Mouse (Mus musculus): ENCODE data around the gene Rad51b.

Gene Rad51b

DNA sequence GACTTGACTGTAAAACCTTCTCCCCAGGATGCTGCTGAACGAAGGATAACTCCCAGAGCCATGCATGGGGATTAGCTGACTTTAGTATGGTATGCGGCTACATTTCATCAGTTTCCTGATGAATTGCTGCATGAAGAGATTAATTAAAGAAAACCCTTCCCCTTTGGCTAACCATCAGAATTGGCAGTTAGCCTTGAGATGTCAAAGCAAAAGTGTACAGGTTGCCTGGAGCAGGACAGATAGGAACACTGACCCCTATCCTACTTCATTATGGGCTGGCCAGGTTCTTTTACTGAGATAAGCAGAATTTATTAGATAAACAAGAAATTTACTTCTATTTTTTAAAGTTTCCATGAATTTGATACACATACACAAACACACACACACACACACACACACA is 85.3 kb downstream of the Rad51b start:
- no peak for DNase-seq

DNA sequence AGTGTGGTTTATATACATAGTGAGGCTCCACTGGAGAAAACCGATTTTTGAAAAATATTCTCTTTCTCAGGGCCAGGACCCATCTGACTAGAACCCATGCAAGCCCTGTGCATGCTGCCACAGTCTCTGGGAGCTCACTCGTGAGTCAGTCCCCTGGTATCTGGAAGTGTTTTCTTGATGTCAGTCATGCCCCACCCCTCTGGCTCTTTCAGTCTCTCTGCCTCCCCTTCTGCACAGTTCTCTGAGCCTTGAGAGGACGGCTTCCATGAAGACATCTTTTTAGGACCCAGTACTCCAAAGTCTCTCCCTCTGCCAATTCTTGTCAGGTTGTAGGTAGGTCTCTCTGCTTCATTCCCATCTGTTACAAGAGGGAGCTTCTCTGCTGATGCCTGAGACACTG is 86.5 kb downstream of the Rad51b start:
- no peak for DNase-seq

DNA sequence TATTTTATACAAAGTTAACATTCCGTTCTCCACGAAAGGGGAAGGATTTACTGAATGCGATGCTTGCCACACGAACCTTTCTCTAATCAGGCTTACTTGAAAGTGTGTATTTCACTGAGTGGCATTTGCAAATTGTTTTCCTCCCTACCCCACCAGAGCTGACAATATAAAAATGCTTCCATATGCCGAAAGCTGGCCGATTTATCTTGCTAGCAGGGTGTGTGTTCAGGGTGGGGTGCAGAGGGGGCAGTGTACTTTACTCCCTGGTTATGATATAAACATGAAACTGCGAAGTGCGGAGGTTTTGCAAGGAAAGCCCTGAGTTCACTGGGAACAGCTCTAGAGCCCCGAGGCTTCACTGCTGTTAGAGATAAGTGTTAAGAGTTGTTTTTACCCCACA is 87.7 kb downstream of the Rad51b start:
- DNase-seq, result peak; percentile 6

DNA sequence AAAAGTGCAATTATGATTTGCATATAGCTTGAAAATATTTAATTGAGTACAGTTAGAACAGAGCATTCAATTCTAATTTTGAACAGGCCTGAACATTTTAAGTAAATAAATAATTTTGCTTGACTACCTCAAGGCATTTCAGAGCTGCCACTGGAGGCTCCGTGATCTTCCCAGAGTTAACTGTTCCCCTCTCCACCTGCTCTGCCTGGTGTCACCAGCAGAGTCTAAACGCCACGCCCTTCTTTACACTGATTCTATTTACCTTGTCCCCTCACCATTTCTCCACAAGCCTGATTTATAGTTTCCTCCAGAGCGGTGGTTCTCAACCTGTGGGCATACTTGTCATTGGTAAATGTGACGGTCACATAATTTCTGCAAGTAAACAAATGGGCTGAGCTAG is 88.1 kb downstream of the Rad51b start:
- DNase-seq, result no peak

DNA sequence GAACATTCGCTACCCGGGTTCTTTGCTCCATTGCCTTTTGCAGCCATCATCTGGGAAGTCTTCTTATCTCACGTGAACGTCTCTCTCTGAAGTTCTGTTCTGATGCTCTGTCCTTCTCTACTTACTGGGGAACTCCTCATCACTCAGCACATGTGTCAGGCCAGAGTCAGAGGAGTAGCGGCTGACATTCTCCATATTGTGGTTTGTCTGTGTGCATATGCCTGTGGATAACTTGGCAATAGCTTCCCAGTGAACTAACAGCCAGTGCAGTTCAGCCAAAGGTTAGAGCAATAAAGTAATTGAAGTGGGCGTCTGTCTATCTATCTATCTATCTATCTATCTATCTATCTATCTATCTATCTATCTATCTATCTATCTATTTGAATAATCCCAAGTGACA is 90.8 kb downstream of the Rad51b start:
- no peak for DNase-seq

DNA sequence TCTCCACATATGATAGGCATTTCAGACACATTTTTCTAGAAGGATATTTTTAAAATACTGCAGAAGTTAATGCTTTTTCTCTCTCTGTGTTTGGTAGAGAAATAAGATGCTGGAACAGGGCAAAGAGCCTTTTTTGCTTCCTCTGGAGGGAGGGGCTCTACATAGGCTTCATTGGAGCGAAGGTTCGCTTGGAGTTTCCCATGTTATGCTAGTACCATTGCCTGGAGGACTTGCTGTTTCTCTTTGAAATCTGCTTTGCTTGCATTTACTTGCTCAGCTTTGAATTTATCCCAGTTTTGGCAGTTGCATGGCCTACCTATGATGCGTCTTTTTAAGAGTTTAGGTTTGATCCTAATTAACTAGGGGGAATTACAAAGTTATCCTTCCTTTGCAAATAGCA is 92.2 kb downstream of the Rad51b start:
- no peak for DNase-seq

DNA sequence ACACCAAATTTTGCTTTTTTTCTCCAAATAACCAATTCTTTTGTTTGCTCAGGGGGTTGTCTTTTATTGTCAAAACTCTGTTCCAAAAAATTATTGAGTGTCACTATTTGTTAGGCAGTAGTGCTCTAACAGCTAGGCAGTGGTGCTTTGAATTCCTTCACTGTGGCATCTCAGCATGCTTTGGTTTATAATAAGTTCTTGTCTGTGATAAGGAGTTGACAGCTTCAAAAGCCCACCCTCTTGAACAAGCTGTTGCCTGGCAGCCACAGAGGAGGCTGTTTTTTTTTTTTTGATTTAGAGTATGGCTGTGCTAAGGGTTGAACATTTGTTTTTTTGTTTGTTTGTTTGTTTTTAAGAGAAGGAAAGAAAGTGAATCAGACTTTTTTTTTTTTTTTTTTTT is 92.9 kb downstream of the Rad51b start:
- no peak for DNase-seq

DNA sequence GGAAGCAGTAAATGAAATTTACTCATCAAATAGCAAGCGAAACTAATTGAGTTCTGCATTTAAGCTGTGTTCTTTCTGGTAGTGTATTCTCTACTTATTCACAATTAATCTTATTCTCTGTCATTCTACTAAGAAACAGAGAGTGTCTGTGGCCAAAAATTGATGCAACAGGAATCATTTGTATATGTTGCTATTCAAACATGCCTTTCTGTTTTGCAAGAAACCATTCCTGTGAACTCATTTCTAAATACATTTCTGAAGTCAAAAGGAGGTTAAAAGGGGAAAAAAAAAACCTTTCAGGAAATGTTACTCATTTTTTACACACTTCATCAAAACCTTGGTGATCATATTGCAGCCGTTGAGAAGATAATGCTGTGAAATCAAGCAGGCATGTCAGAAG is 96.6 kb downstream of the Rad51b start:
- no peak for DNase-seq

DNA sequence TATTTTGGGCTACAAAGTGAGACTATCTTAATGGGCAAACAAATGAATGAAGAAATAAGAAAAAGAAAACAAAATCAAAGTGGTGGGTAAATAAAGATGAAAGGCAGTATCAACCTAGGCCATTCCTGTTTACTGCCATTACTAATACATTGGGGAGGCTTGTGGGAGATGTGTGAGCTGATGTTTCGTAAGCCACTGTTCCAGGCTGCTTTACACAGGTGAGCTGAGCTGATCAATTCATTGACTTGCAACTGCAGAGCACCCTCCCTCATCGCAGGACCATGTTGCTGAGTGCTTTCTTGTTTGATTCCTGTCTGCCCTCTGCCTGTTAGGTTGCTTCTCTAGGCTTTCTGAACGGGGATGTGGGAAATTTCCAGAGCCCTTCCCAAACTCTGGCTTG is 106.9 kb downstream of the Rad51b start:
- no peak for DNase-seq

DNA sequence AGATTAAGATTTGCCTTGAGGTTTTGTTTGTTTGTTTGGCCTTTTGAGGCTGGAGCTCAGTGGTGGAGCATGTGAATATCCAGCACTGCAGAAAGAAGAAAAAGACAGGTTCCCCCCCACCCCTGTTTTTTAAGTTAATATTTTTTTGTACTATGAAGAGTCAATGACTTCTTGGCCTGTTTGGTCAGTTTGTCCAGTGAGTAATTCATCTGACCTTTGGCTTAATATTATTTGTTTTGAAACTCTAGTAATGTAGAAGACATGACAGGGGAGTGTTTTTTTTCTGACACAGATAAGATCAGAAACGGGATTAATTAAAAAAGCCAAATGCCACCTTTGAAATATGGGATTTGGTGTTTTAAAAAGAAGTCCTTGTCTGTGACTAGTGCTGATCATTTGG is 107.4 kb downstream of the Rad51b start:
- DNase-seq, result no peak

DNA sequence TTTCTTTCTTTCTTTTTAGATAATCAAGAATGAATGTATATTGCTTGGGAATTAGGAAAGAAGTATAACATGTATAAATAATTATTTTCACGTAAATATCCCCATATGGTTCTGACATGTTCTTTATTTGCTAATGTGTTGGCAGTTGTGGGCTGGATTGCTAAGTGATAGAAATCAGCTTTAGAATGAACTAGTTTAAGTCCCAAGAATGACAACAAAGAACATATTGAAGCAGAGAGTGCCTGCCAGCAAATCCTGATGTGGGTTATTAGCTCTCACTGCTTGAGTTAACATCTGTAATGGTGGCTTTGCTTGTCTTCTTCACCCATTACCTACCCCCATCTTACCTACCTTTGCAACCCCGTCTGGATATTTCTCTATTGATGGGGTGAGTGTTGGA is 111.6 kb downstream of the Rad51b start:
- no peak for DNase-seq

DNA sequence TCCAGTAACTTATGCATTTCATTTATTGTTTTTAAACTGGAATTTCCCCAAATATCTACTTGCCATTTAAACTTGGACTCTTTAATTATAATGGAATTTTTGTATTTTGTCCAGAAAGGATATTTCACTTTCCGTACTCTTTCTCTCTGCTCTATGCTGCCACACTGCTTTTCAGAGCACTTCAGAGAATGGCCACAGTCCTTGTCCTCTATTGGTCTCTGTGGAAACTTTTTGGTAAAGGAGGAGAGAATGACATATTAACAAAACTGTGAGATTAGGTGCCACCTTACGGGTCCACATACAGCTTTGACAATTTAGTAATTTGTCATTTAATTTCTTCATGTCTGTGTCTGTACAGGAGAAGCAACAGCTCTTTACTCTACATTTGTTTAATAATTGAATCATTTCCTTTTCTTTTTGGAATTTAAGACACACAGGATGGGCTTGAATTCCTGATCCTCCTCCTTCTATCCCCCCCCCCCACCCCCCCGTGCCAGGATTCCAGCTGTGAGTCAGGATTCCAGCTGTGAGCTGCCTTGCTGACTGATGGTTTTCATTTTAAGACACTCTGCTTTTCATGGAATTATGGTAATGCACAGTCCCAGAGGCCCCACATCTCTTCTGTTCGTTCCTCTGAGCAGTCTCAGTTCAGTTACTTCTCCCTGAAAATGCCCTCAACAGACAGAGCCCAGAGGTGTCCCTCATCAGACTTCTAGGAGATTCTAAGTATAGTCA is 112.2 kb downstream of the Rad51b start:
- no peak for DNase-seq

DNA sequence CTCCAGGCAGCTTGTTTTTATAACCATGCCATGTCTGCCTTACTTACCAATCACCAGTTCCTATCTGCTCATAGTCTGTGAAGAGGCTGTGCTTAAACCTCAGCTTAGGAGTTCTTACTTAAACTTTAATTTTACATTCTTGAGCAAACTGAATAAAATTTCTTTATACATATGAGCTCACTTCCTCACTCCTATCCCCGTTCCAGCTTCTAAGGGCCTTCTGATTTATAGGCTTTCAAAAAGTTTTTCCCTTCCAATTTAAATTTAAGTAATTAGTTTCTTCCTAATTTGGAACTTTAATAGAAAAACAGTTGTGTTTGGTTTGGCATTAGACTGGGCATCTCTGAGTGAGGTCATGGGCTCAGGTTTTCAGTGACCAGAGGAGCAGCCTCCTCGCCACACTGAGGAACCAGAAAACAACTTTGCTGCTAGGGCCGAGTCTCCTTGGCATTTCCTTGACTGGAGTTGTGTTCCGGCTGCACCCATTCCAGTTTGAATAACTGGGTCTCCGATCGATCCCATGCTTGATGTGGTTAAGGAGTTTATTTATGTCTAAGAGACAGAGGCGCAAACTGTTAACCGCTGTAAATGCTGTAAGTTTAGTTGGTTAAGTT is 115.9 kb downstream of the Rad51b start:
- DNase-seq, result no peak

DNA sequence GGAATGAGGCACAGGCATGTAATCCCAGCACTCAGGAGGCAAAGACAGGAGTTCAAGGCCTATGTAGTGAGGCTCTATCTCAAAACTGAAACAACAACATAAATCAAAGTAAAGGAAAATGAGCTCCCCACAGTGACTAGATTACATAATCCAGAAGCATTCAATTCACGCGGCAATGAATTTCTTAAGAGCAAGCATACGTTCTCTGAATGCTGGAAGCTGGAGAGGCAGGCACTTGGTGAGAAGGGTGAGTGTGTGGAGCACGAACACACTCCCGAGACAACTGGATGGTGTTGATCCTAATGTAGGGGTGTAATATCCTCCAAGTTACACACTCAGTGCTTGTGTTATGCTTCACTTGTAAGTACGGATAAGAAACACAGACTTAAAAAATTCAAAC is 120.3 kb downstream of the Rad51b start:
- DNase-seq, result no peak

DNA sequence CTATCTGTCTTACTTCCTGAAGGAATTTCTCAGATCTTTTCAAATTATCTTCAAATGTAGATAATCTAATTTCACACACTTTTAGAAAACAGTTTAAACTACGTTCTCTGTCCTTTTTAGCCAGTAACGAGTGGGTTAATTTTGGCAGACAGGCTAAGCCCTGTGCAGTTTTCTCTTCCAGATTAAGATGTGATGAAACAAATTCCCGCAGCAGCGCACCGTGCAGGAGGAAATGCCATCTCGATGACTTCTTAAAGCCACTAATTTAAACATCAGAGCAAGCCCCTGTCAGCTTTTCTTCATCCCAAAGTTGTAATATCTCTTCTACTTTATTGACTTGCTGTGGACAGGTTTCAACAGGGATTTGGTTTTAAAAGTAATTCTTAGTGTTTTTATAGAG is 123.5 kb downstream of the Rad51b start:
- DNase-seq, result no peak

DNA sequence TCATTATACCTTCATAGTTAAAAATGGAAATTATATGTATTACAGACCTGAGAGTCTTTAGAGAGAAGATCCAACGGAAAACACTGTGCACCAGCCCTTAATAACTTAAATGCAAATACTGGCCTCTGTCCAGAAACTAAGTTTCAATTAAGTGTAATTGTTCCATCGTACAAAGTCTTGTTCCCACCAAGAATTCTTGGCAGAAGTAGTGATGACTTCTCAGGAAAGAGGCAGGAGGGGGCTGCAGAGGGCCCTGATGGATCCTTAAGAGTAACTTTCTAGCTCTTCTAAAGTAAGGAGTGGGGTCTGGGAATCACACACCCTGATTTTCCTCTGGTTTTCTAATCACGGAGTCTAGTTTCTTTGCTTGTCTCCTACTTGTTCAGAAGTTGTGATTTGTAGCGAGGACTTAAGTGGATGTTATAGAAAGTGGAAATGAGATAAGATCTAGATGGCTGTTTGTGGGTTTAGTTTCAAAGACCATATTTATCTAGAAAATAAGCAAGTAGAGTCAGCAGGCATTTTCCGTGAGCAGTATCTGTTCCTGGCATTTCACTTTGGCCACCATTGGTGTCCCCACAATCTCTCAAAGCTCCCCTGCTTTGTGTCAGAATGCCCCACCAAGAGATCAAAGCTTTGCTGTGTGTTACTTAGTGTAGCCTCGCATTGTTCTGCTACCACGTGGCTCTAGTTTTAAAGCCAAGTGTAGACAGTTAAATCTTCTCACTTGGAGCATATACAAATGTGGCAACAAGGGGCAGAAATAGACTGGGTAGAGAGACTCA is 132.6 kb downstream of the Rad51b start:
- DNase-seq, result no peak

DNA sequence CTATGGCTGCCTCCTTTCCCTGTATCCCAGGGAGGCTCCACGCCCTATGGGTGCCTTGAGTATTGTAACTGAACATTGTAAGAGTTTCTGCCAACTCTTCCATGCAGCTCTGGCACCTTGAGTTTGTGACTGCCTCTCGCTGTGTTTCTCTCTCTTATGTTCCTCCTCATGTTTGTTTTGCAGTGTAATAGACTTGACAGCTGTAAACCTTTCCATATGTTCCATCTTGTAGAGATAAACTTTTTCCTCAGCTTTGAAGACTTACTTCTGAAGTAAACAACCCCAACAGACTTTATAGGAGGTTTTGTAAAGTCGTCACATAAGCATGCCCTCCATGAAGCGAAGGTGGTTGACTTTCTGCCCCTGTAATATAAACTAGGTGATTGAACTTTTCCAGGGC is 134.1 kb downstream of the Rad51b start:
- no peak for DNase-seq

DNA sequence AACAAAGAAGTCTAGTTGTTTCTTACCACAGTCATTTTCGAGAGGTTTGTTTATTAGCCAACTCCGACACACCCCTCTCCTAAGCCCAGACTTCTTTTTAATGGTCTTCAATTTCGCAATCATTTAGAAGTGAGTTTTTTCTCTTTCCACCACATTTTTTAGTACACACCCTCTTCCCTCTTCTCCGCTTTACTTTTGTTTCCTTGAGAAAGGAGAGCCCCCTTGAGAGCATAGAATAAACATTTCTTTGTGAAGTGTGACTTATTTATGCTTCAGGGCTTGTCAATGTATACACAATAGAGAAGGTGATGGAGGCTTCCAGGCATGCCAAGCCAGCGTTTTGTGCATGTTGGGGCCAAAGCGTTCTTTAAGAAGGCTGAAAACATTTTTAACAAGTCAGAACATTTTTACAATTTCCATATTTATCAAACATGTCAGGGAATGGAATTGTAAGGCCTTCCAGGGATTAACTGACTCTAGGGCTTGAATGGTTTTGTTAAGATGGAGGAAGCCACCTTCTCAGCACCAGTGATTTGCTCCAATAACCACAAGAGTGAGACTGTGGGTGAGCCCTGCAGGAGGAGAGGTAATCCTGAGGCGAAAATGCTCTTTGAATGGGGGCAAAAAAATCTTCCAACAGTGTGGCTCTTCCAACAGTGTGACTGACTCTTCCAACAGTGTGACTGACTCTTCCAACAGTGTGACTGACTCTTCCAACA is 136.8 kb downstream of the Rad51b start:
- DNase-seq, result no peak

DNA sequence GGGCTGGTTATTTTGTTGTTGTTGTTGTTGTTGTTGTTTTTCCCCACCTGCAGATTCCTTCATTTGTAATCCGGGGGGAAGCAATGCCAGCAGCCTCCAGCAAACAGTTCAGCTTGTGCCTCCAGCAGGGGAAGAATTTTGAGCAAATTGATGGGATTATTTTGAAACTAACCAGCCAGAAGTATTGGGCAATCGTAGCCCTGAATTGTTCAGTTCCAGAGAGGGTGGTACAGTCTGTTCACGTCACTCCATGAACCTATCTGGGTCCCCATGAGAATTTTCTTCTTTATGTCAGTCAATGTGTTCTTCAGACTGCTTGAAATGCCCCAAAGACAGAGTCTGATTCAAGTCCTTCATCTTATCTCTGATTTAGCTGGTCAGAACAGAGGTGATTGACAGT is 138.4 kb downstream of the Rad51b start:
- no peak for DNase-seq

DNA sequence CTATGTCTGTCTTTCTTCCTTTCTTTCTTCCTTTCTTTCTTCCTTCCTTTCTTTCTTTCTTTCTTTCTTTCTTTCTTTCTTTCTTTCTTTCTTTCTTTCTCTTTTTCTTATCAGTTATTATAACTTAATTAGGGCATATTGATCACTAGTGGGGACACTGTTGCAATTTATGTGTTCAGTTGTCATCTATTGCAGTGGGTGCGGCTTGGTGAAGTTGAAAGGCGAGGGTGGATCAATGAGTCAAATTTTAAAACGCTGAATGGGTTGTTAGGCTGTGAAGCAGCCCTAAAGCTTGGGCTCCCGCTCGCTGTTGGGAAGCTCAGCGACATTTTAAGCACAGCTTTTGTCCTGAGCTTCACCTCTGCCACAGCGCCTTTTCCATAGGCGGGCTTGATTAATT is 139.0 kb downstream of the Rad51b start:
- DNase-seq, result no peak

DNA sequence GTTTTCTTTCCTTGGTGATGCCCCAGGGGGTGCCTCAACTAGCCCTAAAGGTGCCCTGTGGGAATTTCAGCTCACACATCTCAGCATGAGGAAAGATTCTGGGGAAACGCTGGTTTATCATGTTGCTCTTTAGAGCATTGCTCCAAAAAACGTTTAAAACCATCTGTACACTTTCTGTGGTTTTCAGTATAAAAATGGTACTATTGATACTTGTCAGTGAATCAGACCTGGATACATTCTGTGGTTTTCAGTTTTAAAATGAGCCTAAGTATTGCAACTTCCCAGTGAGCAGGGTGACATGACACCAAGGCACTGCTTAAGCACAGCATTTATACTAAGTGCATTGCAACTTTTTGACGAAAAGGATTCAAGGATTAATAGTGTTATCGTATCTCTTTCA is 139.8 kb downstream of the Rad51b start:
- no peak for DNase-seq

DNA sequence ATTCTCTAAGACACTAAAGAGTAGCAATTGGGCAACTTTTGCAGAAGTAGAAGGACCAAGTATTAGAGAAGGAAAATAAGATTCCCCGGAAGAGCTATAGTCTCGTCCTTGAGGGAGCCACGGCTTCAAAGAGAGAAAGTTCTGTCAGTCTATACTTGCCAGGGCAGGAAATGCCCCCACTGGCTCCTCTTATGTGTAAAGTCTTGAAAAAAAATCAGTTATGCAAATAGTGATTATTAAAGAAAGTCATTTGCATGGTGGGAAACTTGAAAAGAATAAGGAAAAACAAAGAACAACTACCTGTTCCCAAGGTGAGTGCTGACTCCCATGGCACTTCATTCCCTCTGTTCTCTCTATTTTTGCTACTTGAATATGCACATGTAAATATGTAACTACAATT is 140.5 kb downstream of the Rad51b start:
- no peak for DNase-seq

DNA sequence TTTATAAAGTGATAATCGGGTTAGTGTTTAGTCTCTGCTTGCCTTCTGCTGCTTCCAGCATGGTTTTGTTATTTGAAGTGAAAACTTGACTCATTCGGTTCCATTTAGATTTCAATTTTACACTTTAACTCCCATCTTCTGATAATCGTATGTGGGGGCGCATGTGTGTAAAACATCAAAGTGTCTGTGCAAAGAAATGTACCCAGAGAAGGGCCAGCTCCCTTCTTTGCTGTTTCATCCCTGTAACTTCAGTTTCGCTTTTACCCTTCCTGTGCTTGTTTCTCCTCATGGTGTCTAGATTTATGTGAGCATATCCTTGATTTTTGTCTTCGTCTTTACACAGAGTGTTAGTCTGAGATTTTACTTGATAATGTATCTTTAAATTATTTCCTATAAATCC is 142.9 kb downstream of the Rad51b start:
- DNase-seq, result no peak
